Mouse (Mus musculus) MEL (cell line): ENCODE measurements around the gene Auts2. TPM values are rescaled to one million over a fixed set of nuclear protein-coding genes. Genes with fewer than 3 reads are reported as not detected.

Source experiments
- DNase-seq: peaks from one replicate; pipeline ENCODE4 v3.0.0; 2011; ENCODE audit warnings: low read depth, low spot score
- H3K27ac ChIP-seq: 2 replicates; pipeline ENCODE4 v1.5.1; 2012; ENCODE audit warnings: low read depth, mild to moderate bottlenecking, control low read depth, low read length, moderate library complexity; ENCODE audit not compliant: control insufficient read depth
- H3K27me3 ChIP-seq, 2 experiments: fragments of 150-350 bp in 1 of 2; sonication (generic) in 1 of 2; 2 replicates each; pipeline ENCODE4 v1.6.1; 2012; ENCODE audit warnings: low read length in 2 of 2, mild to moderate bottlenecking in 2 of 2, improper control_type of control experiment in 1 of 2, moderate library complexity in 1 of 2; ENCODE audit not compliant: insufficient read depth in 2 of 2, control insufficient read depth in 1 of 2
- H3K36me3 ChIP-seq, 2 experiments: 2 replicates each; pipeline ENCODE4 v1.6.1; 2012 to 2014; ENCODE audit warnings: low read length in 2 of 2, improper control_type of control experiment in 1 of 2, inconsistent platforms in 1 of 2, mild to moderate bottlenecking in 1 of 2; ENCODE audit not compliant: insufficient read depth in 2 of 2, control insufficient read depth in 1 of 2
- H3K4me1 ChIP-seq, 2 experiments: fragments of 150-350 bp in 1 of 2; sonication (generic) in 1 of 2; 2 replicates each; pipeline ENCODE4 v1.6.1; 2012; ENCODE audit warnings: low read length in 2 of 2, improper control_type of control experiment in 1 of 2, mild to moderate bottlenecking in 1 of 2; ENCODE audit not compliant: insufficient read depth in 2 of 2, control insufficient read depth in 1 of 2
- H3K4me3 ChIP-seq, 2 experiments: fragments of 150-350 bp in 1 of 2; sonication (generic) in 1 of 2; 2 replicates each; pipeline ENCODE4 v1.5.1; 2012; ENCODE audit warnings: low read depth in 2 of 2, low read length in 2 of 2, mild to moderate bottlenecking in 2 of 2, moderate library complexity in 2 of 2, control low read depth in 1 of 2, improper control_type of control experiment in 1 of 2; ENCODE audit not compliant: control insufficient read depth in 1 of 2, insufficient read depth in 1 of 2
- H3K79me2 ChIP-seq: 2 replicates; pipeline ENCODE4 v1.6.1; 2012; ENCODE audit warnings: mild to moderate bottlenecking, low read length, moderate library complexity; ENCODE audit not compliant: control insufficient read depth, poor library complexity, insufficient read depth
- H3K9ac ChIP-seq: 2 replicates; pipeline ENCODE4 v1.6.1; 2012; ENCODE audit warnings: low read depth, mild to moderate bottlenecking, control low read depth, low read length, moderate library complexity; ENCODE audit not compliant: control insufficient read depth, poor library complexity, severe bottlenecking
- H3K9me3 ChIP-seq: fragments of 150-350 bp; sonication (generic); replicated peaks from 2 replicates; pipeline ENCODE4 v1.6.1; 2012; ENCODE audit warnings: mild to moderate bottlenecking, low read length, improper control_type of control experiment, moderate library complexity; ENCODE audit not compliant: insufficient read depth
- BHLHE40 ChIP-seq: IDR thresholded peaks from 2 replicates; pipeline ENCODE4 v1.6.1; 2012; ENCODE audit warnings: low read depth, mild to moderate bottlenecking, inconsistent platforms, low read length, improper control_type of control experiment, borderline replicate concordance
- CHD2 ChIP-seq: IDR thresholded peaks from 2 replicates; pipeline ENCODE4 v1.6.1; 2011; ENCODE audit warnings: low read length, improper control_type of control experiment
- GATA1 ChIP-seq: IDR thresholded peaks from 2 replicates; pipeline ENCODE4 v1.6.1; 2011; ENCODE audit warnings: low read depth, low read length, improper control_type of control experiment
- JUND ChIP-seq: IDR thresholded peaks from 2 replicates; pipeline ENCODE4 v1.6.1; 2011; ENCODE audit warnings: low read depth, mild to moderate bottlenecking, improper control_type of control experiment, low read length
- MAFK ChIP-seq: IDR thresholded peaks from 2 replicates; pipeline ENCODE4 v1.6.1; 2011; ENCODE audit warnings: low read depth, mild to moderate bottlenecking, low read length, improper control_type of control experiment, borderline replicate concordance
- MAX ChIP-seq: IDR thresholded peaks from 2 replicates; pipeline ENCODE4 v1.6.1; 2011; ENCODE audit warnings: low read length, improper control_type of control experiment
- MAZ ChIP-seq: IDR thresholded peaks from 2 replicates; pipeline ENCODE4 v1.6.1; 2012; ENCODE audit warnings: low read depth, mild to moderate bottlenecking, inconsistent platforms, low read length, improper control_type of control experiment
- MXI1 ChIP-seq: IDR thresholded peaks from 2 replicates; pipeline ENCODE4 v1.6.1; 2011; ENCODE audit warnings: mild to moderate bottlenecking, low read depth, low read length, improper control_type of control experiment
- MYB ChIP-seq: IDR thresholded peaks from 2 replicates; pipeline ENCODE4 v1.6.1; 2011; ENCODE audit warnings: mild to moderate bottlenecking, low read depth, low read length, improper control_type of control experiment
- MYC ChIP-seq: IDR thresholded peaks from 2 replicates; pipeline ENCODE4 v1.6.1; 2011; ENCODE audit warnings: low read depth, mild to moderate bottlenecking, low read length, improper control_type of control experiment, moderate library complexity
- NELFE ChIP-seq: IDR thresholded peaks from 2 replicates; pipeline ENCODE4 v1.6.1; 2011; ENCODE audit warnings: low read depth, low read length, improper control_type of control experiment
- POLR2A ChIP-seq, 2 experiments: IDR thresholded peaks; 2 replicates each; pipeline ENCODE4 v1.6.1; 2011 to 2012; ENCODE audit warnings: low read length in 2 of 2, mild to moderate bottlenecking in 2 of 2, control low read depth in 1 of 2, improper control_type of control experiment in 1 of 2, low read depth in 1 of 2, moderate library complexity in 1 of 2; ENCODE audit not compliant: control insufficient read depth in 1 of 2, insufficient read depth in 1 of 2, poor library complexity in 1 of 2
- POLR2AphosphoS5 ChIP-seq: IDR thresholded peaks from 2 replicates; pipeline ENCODE4 v1.6.1; 2012; ENCODE audit warnings: low read depth, borderline replicate concordance, mild to moderate bottlenecking, inconsistent platforms, low read length, moderate library complexity, mixed read lengths
- RCOR1 ChIP-seq: IDR thresholded peaks from 2 replicates; pipeline ENCODE4 v1.6.1; 2012; ENCODE audit warnings: low read depth, mild to moderate bottlenecking, inconsistent platforms, low read length, improper control_type of control experiment
- TAL1 ChIP-seq: IDR thresholded peaks from 2 replicates; pipeline ENCODE4 v1.6.1; 2012; ENCODE audit warnings: mild to moderate bottlenecking, inconsistent platforms, low read length, moderate library complexity, mixed read lengths
- TBP ChIP-seq: IDR thresholded peaks from 2 replicates; pipeline ENCODE4 v1.8.0; 2011; ENCODE audit warnings: low read depth, low read length, improper control_type of control experiment
- USF1 ChIP-seq: IDR thresholded peaks from 2 replicates; pipeline ENCODE4 v1.6.1; 2014; ENCODE audit warnings: low read depth, mild to moderate bottlenecking, inconsistent platforms, low read length, improper control_type of control experiment, moderate library complexity
- ZKSCAN1 ChIP-seq: IDR thresholded peaks from 2 replicates; pipeline ENCODE4 v1.6.1; 2012; ENCODE audit warnings: low read depth, mild to moderate bottlenecking, inconsistent platforms, low read length, improper control_type of control experiment, moderate library complexity
- polyA plus RNA-seq, 2 experiments: library from polyadenylated mRNA; stranded (reverse) in 1 of 2; unstranded in 1 of 2; fragments of >175 nt in 1 of 2; fragments of >200 nt in 1 of 2; gene quantifications; 2 replicates each; pipeline versions ENCODE4 v1.2.1 to v1.2.4; 2012; ENCODE audit warnings: low replicate concordance in 2 of 2, low read depth in 1 of 2; ENCODE audit not compliant: insufficient read length in 2 of 2, insufficient read depth in 1 of 2, missing spikeins in 1 of 2
- total RNA-seq: library from RNA; depleted of rRNA; stranded (reverse); fragments of 300-350 nt; gene quantifications from 2 replicates; pipeline ENCODE4 v1.2.3, GENCODE M21; 2012

Auts2 gene
- total and polyA plus RNA-seq, 3 experiments, result not detected

GRCm38 (mm10) chr5:132472905-132473321, 70.2 kb downstream of the Auts2 start:
- Histone ChIP-seq H3K4me3 (no peak overlapping the region), H3K27me3 (no peaks in the 10 kb centered on the region), H3K9me3 (no peaks in the 10 kb centered on the region), H3K4me1 (no peaks in the 10 kb centered on the region), H3K79me2 (no peaks in the 10 kb centered on the region), H3K36me3 (no peaks in the 10 kb centered on the region), H3K9ac (no peak overlapping the region), H3K27ac (no peak overlapping the region)
- DNase-seq, result no peak
- no peak for TF ChIP-seq MXI1

GRCm38 (mm10) chr5:132472184-132472829, 70.8 kb downstream of the Auts2 start:
- Histone ChIP-seq H3K4me1 (no peaks in the 10 kb centered on the region), H3K27ac (no peak overlapping the region), H3K4me3 (no peak overlapping the region), H3K27me3 (no peaks in the 10 kb centered on the region), H3K79me2 (no peaks in the 10 kb centered on the region), H3K9me3 (no peaks in the 10 kb centered on the region), H3K9ac (no peak overlapping the region), H3K36me3 (no peaks in the 10 kb centered on the region)
- TF ChIP-seq TBP, result no peak
- TF ChIP-seq POLR2AphosphoS5, result no peak
- no peak for TF ChIP-seq POLR2A (IDR thresholded peaks at IDR 0.05; ENCODE audit: control insufficient read depth in 1 of 2, insufficient read depth in 1 of 2, low read depth in 1 of 2, low read length in 2 of 2, poor library complexity in 1 of 2)
- no peak for TF ChIP-seq ZKSCAN1
- TF ChIP-seq NELFE, result no peak
- TF ChIP-seq MYC, result no peak
- no peak for TF ChIP-seq JUND
- no peak for TF ChIP-seq RCOR1
- no peak for TF ChIP-seq GATA1
- no peak for TF ChIP-seq MAZ
- TF ChIP-seq TAL1, result no peak
- TF ChIP-seq BHLHE40, result no peak
- no peak for TF ChIP-seq USF1
- no peak for TF ChIP-seq MAX
- TF ChIP-seq CHD2, result no peak
- no peak for DNase-seq

GRCm38 (mm10) chr5:132467364-132467743, 75.8 kb downstream of the Auts2 start:
- H3K4me3 ChIP-seq, result no peak overlapping the region
- H3K27me3 ChIP-seq, result no peaks in the 10 kb centered on the region
- H3K9me3 ChIP-seq, result no peaks in the 10 kb centered on the region
- no peaks in the 10 kb centered on the region for H3K4me1 ChIP-seq
- no peak overlapping the region for H3K9ac ChIP-seq
- H3K27ac ChIP-seq, result no peak overlapping the region
- no peaks in the 10 kb centered on the region for H3K36me3 ChIP-seq
- no peaks in the 10 kb centered on the region for H3K79me2 ChIP-seq
- no peak for DNase-seq
- TF ChIP-seq MAFK (no peak), MYB (no peak), USF1 (no peak)
